Mouse (Mus musculus): Measurements from ENCODE around the gene Elf2. TPM values are rescaled to one million over a fixed set of nuclear protein-coding genes. Genes with fewer than 3 reads are reported as not detected.

Elf2 gene
- 10 to 100 TPM; 50.9 to 58.2 TPM for total RNA-seq (2021)
- long read RNA-seq, experiment 1, full-length matches to known transcripts: 29 of 41 reads
- long read RNA-seq, experiment 1, partial matches to known transcripts: 6 of 41 reads
- long read RNA-seq, experiment 1, other reads (novel, unspliced or antisense): 6 of 41 reads
- long read RNA-seq, experiment 2, transcript Elf2-201 (10 exons, 3,353 nt): minor isoform, 7 of 26 reads
- long read RNA-seq, experiment 2, transcript Elf2-203 (7 exons, 2,514 nt): major isoform, 10 of 26 reads
- long read RNA-seq, experiment 2, partial matches to known transcripts: 5 of 26 reads
- long read RNA-seq, experiment 2, other reads (novel, unspliced or antisense): 3 of 26 reads

DNA sequence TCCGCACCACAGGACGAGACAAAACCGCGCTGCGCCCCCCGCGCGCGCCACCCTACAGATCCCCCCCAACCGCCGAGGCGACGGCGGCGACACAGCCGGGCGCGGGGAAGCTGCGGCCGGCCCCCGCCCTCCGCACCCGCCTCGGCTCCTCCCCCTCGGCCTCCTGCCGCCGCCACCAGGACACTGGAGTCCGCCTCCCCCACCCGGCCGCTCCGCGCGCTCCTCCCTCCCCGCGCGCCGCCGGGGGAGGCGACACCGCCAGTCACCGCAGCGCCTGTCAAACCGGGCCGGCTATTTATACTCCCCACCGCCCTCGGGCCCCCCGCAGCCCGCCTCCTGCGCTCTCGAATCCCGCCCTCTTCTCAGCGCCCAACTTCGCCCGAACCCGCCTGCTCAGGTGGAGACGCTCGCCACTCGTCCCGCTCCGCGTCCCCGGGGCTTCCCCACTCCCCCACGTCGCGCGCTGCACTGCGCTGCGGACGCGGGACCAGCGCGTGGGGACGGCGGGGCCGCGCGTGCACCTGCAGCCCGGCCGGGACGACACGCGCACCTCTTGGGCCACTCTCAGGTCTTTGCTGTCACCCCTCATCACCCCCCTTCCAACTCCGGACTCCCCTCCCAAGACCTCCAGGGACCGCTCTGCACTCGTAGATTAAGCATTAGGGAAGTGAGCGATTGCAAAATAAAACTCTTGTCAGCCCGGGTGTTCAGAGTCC, at the start of gene Elf2:
Gene Elf2, minus strand, starts transcription at position 112 of the 716 bp plus-strand sequence.
- DNase-seq: peak; percentile 86

DNA sequence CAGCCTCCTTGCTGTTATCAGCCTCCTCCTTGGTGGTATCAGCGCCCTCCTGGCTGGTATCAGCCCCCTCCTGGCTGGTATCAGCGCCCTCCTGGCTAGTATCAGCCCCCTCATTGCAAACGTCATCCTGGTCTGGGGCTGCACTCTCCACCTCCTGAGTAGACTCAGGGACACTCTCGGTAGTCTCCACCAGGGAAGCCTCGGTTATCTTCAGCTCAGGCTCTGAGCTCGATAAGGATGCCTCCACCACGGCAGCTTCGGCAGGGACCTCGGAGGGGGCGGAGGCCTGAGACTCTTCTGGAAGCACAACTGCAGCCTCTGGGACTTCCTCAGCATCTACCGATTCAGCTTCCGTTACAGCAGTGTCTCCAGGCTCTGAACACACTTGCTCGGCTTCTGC, 48.4 kb upstream of the Elf2 start:
- no peak for DNase-seq

DNA sequence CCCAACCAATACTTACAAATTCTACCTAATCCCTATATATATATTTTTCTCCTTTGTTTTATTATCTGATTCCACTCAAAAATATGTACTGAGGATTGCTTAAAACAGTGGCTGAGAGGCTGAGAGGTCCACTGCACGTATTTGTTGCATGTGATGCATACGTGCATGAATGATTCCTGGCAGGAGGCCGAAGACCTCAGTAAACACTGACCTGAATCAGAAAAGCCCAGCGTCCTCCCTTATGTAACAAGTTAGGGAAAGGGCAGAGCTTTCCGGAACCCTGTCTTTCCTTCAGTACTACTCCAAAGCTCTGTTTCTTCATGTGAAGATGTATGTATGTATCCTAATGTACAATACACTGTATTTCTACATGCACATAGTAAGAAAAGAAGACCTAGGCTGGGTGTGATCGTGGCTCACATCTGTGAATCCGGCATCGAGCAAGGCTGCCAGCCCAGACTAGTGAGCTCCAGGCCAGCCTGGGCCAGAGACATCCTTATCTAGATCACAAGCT, 47.5 kb upstream of the Elf2 start:
- no peak for DNase-seq

DNA sequence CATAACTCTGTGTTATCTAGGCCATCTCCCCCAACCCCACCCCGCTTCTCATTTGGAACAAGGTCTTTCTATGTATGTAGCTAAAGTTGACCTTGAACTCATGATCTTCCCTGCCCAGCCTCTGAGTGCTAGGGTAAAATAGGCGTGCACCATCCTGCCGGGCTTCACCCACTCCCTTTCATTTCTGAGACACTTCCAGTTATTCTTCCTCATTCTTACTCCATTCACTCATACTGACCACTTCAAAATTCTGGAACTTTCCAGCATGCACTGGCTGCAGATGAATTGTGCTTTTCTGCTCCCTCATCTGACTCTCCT, 46.6 kb upstream of the Elf2 start:
- DNase-seq: no peak

GRCm38 (mm10) chr3:51386441-51387133, 46.1 kb upstream of the Elf2 start:
- DNase-seq: peak; percentile 56

DNA sequence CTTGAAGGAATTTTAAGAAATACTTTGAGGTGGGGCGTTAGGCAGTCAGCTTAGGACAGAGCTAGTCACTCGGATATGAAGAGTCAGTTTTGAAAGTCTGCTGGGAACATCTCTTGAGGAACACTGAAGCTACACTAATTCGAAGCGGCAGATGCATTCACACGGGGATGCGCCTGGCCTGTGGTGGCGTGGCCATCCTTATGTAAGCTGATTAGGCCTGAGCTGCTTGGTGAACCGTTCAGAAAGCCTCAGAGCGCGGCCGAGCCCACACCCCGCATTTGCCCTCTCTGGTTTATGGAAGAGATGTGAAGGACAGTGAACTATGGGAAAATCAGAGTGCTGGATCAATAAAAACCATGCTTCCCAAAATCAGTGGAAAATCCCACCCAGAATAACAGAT, 42.9 kb upstream of the Elf2 start:
- DNase-seq: no peak

DNA sequence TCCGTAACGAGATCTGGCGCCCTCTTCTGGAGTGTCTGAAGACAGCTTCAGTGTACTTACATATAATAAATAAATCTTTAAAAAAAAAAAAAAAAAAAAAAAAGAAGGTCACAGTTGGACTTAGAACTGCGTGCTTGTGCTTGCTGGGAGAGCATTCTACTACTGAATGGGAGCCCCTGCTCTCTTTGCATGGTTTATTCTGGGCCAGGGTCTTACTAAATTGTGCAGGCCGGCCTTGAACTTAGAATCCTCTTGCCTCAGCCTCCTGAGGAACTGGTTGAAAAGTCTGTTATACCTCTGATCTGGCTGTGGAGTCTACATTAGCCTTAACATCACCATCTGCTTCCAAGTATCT, 40.2 kb upstream of the Elf2 start:
- no peak for DNase-seq

GRCm38 (mm10) chr3:51379786-51380659, 39.6 kb upstream of the Elf2 start:
- no peak for DNase-seq

GRCm38 (mm10) chr3:51378665-51378946, 38.1 kb upstream of the Elf2 start:
- no peak for DNase-seq

DNA sequence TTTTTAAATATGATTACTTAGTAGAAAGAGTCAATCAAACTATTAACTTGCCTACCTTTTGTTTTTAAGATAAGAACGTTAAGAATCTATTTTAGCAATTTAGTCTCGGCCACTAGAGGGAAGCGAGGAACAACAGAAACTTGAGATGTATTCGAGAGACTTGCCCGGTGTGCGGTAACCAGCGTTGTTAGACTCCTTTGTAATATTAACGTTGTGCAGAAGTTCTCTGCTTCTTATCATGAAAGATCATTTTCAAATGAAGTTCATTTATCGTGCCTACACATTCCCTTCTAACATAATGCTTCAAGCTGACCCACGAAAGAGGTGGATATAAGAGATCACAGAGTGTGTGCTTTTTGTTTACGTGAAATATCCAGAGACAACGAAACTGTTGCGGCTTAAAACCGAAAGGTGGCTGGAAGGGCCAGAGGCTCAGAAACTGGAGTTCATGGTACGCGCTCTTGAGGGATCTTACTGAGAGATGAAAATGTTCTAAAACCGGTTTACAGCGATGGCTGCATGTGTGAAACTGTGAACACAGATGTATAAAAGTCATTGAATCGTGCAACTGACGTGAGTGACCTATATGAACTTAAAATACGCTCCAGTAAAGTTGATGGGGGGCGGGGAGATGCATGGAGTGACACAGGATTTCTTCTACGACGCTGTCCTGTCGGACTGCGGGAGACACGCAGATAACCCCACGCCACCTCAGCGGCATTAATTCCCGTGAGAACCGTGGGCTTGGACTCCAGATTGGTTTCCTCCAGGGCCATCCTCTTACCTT, 37.6 kb upstream of the Elf2 start:
- DNase-seq: no peak

DNA sequence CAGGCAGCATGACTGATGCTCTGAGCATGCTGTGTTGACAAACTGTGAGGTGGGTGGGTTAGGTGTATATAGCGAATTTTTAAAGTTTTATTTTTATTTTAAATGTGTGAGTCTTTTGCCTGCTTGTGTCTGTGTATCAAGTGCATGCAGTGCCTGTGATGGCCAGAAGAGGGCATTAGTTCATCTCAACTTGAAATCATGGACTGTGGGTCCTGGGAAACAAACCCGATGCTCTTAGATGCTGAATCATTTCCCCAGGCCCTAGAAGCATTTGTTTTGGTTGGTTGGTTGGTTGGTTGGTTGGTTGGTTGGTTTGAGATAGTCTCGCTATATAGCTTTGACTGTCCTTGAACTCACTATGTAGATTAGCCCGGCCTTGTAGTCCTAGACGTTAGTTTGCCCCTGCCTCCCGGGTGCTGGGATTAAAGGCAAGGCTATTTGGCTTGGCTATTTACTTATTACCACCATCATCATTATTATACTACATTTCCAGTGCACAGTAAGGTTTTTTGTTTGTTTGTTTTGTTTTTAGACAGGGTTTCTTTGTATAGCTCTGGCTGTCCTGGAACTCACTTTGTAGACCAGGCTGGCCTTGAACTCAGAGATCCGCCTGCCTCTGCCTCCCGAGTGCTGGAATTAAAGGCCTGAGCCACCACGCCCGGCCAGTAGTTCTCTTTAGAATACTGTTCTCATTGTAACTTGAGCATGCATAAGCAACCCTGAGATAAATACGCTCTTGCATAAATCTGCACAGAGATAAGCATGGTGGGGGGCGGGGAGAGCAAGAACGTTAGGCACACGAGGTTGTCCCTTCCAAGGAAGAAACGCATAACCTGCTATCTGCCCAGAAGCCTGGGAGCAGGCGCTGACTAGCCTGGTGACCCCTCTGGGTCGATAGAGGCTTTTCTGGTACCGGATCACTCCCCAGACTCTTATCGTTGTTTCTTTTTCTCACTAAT, 35.1 kb upstream of the Elf2 start:
- DNase-seq: peak; percentile 61

DNA sequence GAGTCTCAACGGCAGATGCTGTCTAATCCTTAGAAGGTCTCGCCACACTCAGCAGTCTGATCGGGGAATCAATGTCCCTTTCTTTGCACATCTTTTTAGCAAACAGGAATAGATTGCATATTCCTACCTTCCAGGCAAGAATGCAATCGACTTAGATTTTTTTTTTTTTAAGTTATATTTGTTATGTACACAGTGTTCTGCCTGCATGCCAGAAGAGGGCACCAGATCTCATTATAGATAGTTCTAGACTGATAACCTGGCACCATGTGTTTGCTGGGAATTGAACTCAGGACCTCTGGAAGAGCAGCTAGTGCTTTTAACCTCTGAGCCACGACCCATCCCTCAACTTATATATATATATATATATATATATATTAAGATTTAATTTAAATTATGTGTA, 33.1 kb upstream of the Elf2 start:
- DNase-seq: no peak

GRCm38 (mm10) chr3:51372883-51373282, 32.4 kb upstream of the Elf2 start:
- no peak for DNase-seq

DNA sequence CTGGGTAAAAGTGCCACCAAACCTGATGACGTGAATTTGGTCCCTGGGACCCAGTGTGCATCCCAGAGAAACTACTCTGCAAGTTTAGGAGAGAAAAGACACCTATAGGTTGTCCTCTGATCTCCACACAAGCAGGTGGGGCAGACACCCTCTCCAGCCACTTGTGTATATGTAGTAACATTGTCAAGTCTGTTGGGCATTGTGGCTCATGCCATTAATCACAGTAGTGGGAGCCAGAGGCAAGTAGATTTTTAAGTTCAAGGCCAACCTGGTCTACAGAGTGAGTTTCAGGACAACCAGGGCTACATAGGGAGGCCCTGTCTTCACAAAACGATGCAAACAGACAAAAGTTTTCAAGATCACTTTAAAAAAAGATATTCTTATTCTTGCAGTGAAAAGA, 31.4 kb upstream of the Elf2 start:
- DNase-seq: no peak

DNA sequence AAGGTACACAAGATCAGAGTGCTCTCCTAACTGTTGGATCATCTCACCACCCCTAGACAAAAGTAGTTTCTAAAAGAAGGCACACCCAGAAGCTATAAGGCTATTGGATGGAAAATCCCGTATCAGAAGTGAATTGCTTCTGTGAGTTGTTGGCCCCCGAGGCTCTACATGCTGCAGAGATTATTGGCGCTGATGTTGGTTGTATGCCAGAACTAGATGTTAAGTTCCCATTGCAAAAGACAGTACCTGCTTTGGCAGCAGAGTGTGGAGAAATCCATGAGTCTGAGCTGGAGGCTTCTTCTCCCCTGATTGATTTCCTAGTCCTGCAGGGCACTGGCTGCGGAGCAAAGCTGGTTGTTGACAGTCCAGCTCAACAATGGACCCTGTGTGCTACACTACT, 27.5 kb upstream of the Elf2 start:
- no peak for DNase-seq

GRCm38 (mm10) chr3:51366926-51367325, 26.5 kb upstream of the Elf2 start:
- no peak for DNase-seq

- no peak for DNase-seq
These were observed 25.0 kb upstream of the Elf2 start for GRCm38 (mm10) chr3:51365517-51365882.

GRCm38 (mm10) chr3:51364703-51365516, 24.4 kb upstream of the Elf2 start:
- DNase-seq: peak; percentile 61

DNA sequence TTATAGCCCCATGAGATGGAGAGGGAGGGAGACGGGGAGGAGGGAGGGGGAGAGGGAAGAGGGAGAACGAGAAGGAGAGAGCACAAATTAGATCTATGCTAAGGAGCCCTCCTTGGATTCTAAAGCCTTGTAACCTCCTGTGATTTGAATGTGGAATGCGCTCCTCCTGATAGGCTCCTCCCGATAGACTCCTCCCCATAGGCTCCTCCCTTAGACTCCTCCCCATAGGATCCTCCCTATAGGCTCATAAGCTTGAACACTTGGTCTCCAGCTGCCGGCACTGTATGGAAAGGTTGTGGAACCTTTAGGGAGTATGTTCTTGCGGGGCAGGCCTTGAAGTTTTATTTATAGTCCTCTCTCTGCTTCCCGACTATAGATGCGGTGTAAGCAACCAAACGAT, 20.6 kb upstream of the Elf2 start:
- no peak for DNase-seq

All from gastrocnemius, postnatal 10 days (tissue).